Mouse (Mus musculus): ENCODE measurements around the gene Cux1. TPM values are rescaled to one million over a fixed set of nuclear protein-coding genes. Genes with fewer than 3 reads are reported as not detected.
A peak's percentile ranks its signal among the peaks of the same experiment; 100 is the strongest.

The Cux1 gene
- polyA plus RNA-seq, 1 experiment: 164 TPM

- no peak for DNase-seq
- TF ChIP-seq CTCF (IDR thresholded peaks at IDR 0.05; ENCODE audit: borderline replicate concordance, control insufficient read depth, extremely low read depth, insufficient read depth, low read length, poor library complexity) (no peak), POLR2A (IDR thresholded peaks at IDR 0.05; ENCODE audit: control insufficient read depth, extremely low read depth, insufficient read depth, low read length, poor library complexity) (no peak)
- Histone ChIP-seq H3K36me3 (ENCODE audit: control insufficient read depth, insufficient read depth, low read length) (peaks cover 77% of the 10 kb centered on the region), H3K4me3 (ENCODE audit: control insufficient read depth, insufficient read depth, low read length) (no peak overlapping the region), H3K27ac (ENCODE audit: control insufficient read depth, insufficient read depth, low read length) (no peak overlapping the region), H3K4me1 (replicated peaks; ENCODE audit: control insufficient read depth, insufficient read depth, low read length) (no peaks in the 10 kb centered on the region), H3K27me3 (ENCODE audit: control insufficient read depth, insufficient read depth, low read length) (no peaks in the 10 kb centered on the region)
- WGBS: 96% methylated on average over 13 of the region's 13 CpGs
Observed at GRCm38 (mm10) chr5:136326626-136327025, 240.7 kb downstream of the Cux1 start.

DNA sequence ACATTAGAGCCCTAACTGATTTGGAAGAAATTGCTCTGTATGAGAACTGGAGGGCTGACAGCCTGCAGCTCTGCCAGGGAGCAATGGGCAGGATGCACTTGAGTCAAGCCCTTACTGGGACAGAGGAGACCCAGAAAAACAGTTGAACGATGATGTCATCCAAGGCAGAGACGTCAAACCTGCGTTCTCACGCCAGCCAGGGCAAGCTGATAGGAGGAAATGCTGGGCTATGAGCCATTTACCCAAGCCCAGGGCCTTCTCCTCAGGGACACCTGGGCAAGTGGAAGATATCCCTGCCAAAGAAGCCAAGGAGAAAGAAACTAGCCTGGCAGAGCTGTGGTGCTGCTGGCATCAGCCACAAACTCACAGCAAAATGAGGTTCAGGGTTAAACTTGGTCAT, 242.8 kb downstream of the Cux1 start:
- Histone ChIP-seq H3K27ac (ENCODE audit: control insufficient read depth, insufficient read depth, low read length) (no peak overlapping the region), H3K4me3 (ENCODE audit: control insufficient read depth, insufficient read depth, low read length) (no peak overlapping the region), H3K36me3 (ENCODE audit: control insufficient read depth, insufficient read depth, low read length) (peaks cover 77% of the 10 kb centered on the region), H3K27me3 (ENCODE audit: control insufficient read depth, insufficient read depth, low read length) (no peaks in the 10 kb centered on the region), H3K4me1 (replicated peaks; ENCODE audit: control insufficient read depth, insufficient read depth, low read length) (no peaks in the 10 kb centered on the region)
- DNase-seq: no peak
- WGBS: 88% methylated on average over 4 of the region's 4 CpGs
- no peak for TF ChIP-seq CTCF (IDR thresholded peaks at IDR 0.05; ENCODE audit: borderline replicate concordance, control insufficient read depth, extremely low read depth, insufficient read depth, low read length, poor library complexity)
- no peak for TF ChIP-seq POLR2A (IDR thresholded peaks at IDR 0.05; ENCODE audit: control insufficient read depth, extremely low read depth, insufficient read depth, low read length, poor library complexity)

- 96% methylated on average over 6 of the region's 6 CpGs for WGBS
- H3K36me3 ChIP-seq (ENCODE audit: control insufficient read depth, insufficient read depth, low read length): peaks cover 76% of the 10 kb centered on the region
- DNase-seq: peak; percentile 27
Observed at GRCm38 (mm10) chr5:136321378-136321777, 245.9 kb downstream of the Cux1 start.

DNA sequence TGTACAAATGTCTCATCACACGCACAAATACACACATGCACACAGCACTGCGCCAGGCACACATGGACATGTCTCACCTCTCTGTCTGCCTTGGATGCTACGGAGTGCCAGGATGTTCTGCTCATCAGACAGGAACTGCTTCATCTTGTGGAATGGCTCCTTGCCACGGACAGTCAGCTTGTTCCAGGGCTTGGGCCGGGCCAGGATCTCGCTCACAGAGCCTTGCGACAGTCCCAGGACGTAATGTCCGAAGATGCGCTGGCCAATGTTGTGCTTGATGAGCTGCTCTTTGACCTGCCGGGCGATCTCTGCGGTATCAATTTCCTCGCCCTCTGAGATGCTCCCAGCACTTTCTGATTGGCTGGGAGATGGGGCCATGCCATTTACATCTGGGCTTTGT, 254.7 kb downstream of the Cux1 start:
- H3K27ac ChIP-seq (ENCODE audit: control insufficient read depth, insufficient read depth, low read length): no peak overlapping the region
- TF ChIP-seq CTCF (IDR thresholded peaks at IDR 0.05; ENCODE audit: borderline replicate concordance, control insufficient read depth, extremely low read depth, insufficient read depth, low read length, poor library complexity) (no peak), POLR2A (IDR thresholded peaks at IDR 0.05; ENCODE audit: control insufficient read depth, extremely low read depth, insufficient read depth, low read length, poor library complexity) (no peak)
- no peak overlapping the region for H3K4me3 ChIP-seq (ENCODE audit: control insufficient read depth, insufficient read depth, low read length)
- DNase-seq: no peak
- WGBS: 96% methylated on average over 14 of the region's 14 CpGs
- H3K27me3 ChIP-seq (ENCODE audit: control insufficient read depth, insufficient read depth, low read length): no peaks in the 10 kb centered on the region
- no peaks in the 10 kb centered on the region for H3K4me1 ChIP-seq (replicated peaks; ENCODE audit: control insufficient read depth, insufficient read depth, low read length)
- peaks cover 100% of the 10 kb centered on the region for H3K36me3 ChIP-seq (ENCODE audit: control insufficient read depth, insufficient read depth, low read length)

More at GRCm38 (mm10) chr5:136321378-136321777, 245.9 kb downstream of the Cux1 start:
- H3K27me3 ChIP-seq (ENCODE audit: control insufficient read depth, insufficient read depth, low read length): no peaks in the 10 kb centered on the region
- no peak overlapping the region for H3K4me3 ChIP-seq (ENCODE audit: control insufficient read depth, insufficient read depth, low read length)
- H3K27ac ChIP-seq (ENCODE audit: control insufficient read depth, insufficient read depth, low read length): no peak overlapping the region
- H3K4me1 ChIP-seq (replicated peaks; ENCODE audit: control insufficient read depth, insufficient read depth, low read length): no peaks in the 10 kb centered on the region
- TF ChIP-seq POLR2A (IDR thresholded peaks at IDR 0.05; ENCODE audit: control insufficient read depth, extremely low read depth, insufficient read depth, low read length, poor library complexity): no peak

GRCm38 (mm10) chr5:136312166-136312565, 255.1 kb downstream of the Cux1 start:
- WGBS: 87% methylated on average over 4 of the region's 4 CpGs
- peaks cover 100% of the 10 kb centered on the region for H3K36me3 ChIP-seq (ENCODE audit: control insufficient read depth, insufficient read depth, low read length)
- H3K27ac ChIP-seq (ENCODE audit: control insufficient read depth, insufficient read depth, low read length): no peak overlapping the region
- TF ChIP-seq POLR2A (IDR thresholded peaks at IDR 0.05; ENCODE audit: control insufficient read depth, extremely low read depth, insufficient read depth, low read length, poor library complexity) (no peak), CTCF (IDR thresholded peaks at IDR 0.05; ENCODE audit: borderline replicate concordance, control insufficient read depth, extremely low read depth, insufficient read depth, low read length, poor library complexity) (no peak)
- H3K4me3 ChIP-seq (ENCODE audit: control insufficient read depth, insufficient read depth, low read length): no peak overlapping the region
- no peak for DNase-seq
- H3K27me3 ChIP-seq (ENCODE audit: control insufficient read depth, insufficient read depth, low read length): no peaks in the 10 kb centered on the region
- H3K4me1 ChIP-seq (replicated peaks; ENCODE audit: control insufficient read depth, insufficient read depth, low read length): no peaks in the 10 kb centered on the region

GRCm38 (mm10) chr5:136306254-136306653, 261.0 kb downstream of the Cux1 start:
- no peaks in the 10 kb centered on the region for H3K27me3 ChIP-seq (ENCODE audit: control insufficient read depth, insufficient read depth, low read length)
- DNase-seq: no peak
- WGBS: 95% methylated on average over 5 of the region's 5 CpGs
- H3K4me3 ChIP-seq (ENCODE audit: control insufficient read depth, insufficient read depth, low read length): no peak overlapping the region
- H3K36me3 ChIP-seq (ENCODE audit: control insufficient read depth, insufficient read depth, low read length): peaks cover 93% of the 10 kb centered on the region
- TF ChIP-seq CTCF (IDR thresholded peaks at IDR 0.05; ENCODE audit: borderline replicate concordance, control insufficient read depth, extremely low read depth, insufficient read depth, low read length, poor library complexity): no peak
- no peak for TF ChIP-seq POLR2A (IDR thresholded peaks at IDR 0.05; ENCODE audit: control insufficient read depth, extremely low read depth, insufficient read depth, low read length, poor library complexity)
- no peak overlapping the region for H3K27ac ChIP-seq (ENCODE audit: control insufficient read depth, insufficient read depth, low read length)
- no peaks in the 10 kb centered on the region for H3K4me1 ChIP-seq (replicated peaks; ENCODE audit: control insufficient read depth, insufficient read depth, low read length)

GRCm38 (mm10) chr5:136303409-136303983, 263.8 kb downstream of the Cux1 start:
- no peak overlapping the region for H3K27ac ChIP-seq (ENCODE audit: control insufficient read depth, insufficient read depth, low read length)
- H3K36me3 ChIP-seq (ENCODE audit: control insufficient read depth, insufficient read depth, low read length): peaks cover 93% of the 10 kb centered on the region
- no peak overlapping the region for H3K4me3 ChIP-seq (ENCODE audit: control insufficient read depth, insufficient read depth, low read length)
- 90% methylated on average over 19 of the region's 19 CpGs for whole genome bisulfite sequencing
- TF ChIP-seq CTCF (IDR thresholded peaks at IDR 0.05; ENCODE audit: borderline replicate concordance, control insufficient read depth, extremely low read depth, insufficient read depth, low read length, poor library complexity) (no peak), POLR2A (IDR thresholded peaks at IDR 0.05; ENCODE audit: control insufficient read depth, extremely low read depth, insufficient read depth, low read length, poor library complexity) (no peak)
- H3K27me3 ChIP-seq (ENCODE audit: control insufficient read depth, insufficient read depth, low read length): no peaks in the 10 kb centered on the region
- no peaks in the 10 kb centered on the region for H3K4me1 ChIP-seq (replicated peaks; ENCODE audit: control insufficient read depth, insufficient read depth, low read length)
- DNase-seq: no peak
